Mouse (Mus musculus) kidney, adult 2 months (tissue): ENCODE measurements around the gene Nop9.

Experiments used
- CTCF ChIP-seq: fragments of 200-500 bp; conservative IDR thresholded peaks from 2 replicates; pipeline ENCODE4 v1.5.1; 2011; ENCODE audit warnings: low read depth, mild to moderate bottlenecking, control low read depth, low read length, moderate library complexity, mixed read lengths; ENCODE audit not compliant: insufficient read depth, insufficient read length
- POLR2A ChIP-seq: fragments of 200-500 bp; IDR thresholded peaks from one replicate; pipeline ENCODE4 v1.6.1; 2011; ENCODE audit warnings: low read depth, low read length, control low read depth

GRCm38 (mm10) chr14:55778686-55779085 lies 33.2 kb downstream of the Nop9 start:
- TF ChIP-seq CTCF (no peak), POLR2A (no peak)
